Mouse (Mus musculus): ENCODE measurements at regions not wholly inside any gene's neighbourhood (a gene's known extent, or its start where the extent isn't known, plus 50 kb on each side); places are given as distances from the start of the nearest gene placed in this dataset.

DNA sequence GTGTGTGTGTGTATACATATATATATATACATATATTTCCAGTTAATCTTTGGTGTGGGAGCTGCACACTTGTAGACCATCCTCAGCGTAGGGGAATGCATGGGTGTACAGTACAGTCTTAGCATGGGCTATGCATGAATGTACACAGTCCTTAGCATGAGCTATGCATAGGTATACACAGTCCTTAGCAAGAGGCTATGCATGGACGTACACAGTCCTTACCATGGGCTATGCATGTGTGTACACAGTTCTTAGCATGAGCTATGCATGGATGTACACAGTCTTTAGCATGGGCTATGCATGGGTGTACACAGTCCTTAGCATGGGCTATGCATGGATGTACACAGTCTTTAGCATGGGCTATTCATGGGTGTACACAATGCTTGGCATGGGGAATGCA lies 70.5 kb downstream of the Rchy1 start:
- H3K4me2 ChIP-seq = no peak overlapping the region
- no peak overlapping the region for H3K4me3 ChIP-seq
- WGBS = 80% methylated on average over 2 of the region's 2 CpGs
- no peaks in the 10 kb centered on the region for H3K9me3 ChIP-seq (replicated peaks)
- no peaks in the 10 kb centered on the region for H3K27me3 ChIP-seq (replicated peaks)
- no peak overlapping the region for H3K27ac ChIP-seq (ENCODE audit: poor library complexity, severe bottlenecking)
- peaks cover 3% of the 10 kb centered on the region; the same call in 1 of the 2 replicates for H3K4me1 ChIP-seq (replicated peaks)
- no peak for ATAC-seq (ENCODE audit: insufficient number of reproducible peaks, low FRiP score)
- no peak overlapping the region for H3K9ac ChIP-seq
- H3K36me3 ChIP-seq = no peaks in the 10 kb centered on the region

DNA sequence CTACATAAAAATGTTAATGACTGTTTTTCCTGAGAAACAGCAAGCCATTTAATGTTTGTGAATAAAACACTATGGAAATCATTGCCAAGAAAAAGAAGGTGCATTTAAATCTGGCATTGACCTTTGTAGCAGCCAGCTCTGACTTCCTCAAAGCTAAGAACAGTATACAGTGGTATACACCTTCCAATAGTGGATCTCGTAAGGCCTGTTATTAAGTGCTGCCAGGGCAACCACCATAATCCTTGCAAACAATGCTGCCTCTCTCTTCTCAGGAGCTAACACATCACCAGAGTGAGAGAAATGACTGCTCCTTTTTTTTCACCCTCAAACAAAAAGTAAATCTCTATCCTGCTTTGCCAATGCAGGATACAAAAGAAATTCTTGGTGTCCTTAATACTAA lies 81.1 kb downstream of the Rchy1 start:
- Histone ChIP-seq H3K4me1 (replicated peaks) (no peaks in the 10 kb centered on the region), H3K36me3 (no peaks in the 10 kb centered on the region), H3K9ac (no peak overlapping the region), H3K4me2 (no peak overlapping the region), H3K27me3 (replicated peaks) (no peaks in the 10 kb centered on the region), H3K27ac (ENCODE audit: poor library complexity, severe bottlenecking) (no peak overlapping the region), H3K9me3 (replicated peaks) (peaks cover 8% of the 10 kb centered on the region), H3K4me3 (no peak overlapping the region)
- WGBS = 75% methylated on average over 1 of the region's 1 CpGs
- ATAC-seq (ENCODE audit: insufficient number of reproducible peaks, low FRiP score) = no peak

DNA sequence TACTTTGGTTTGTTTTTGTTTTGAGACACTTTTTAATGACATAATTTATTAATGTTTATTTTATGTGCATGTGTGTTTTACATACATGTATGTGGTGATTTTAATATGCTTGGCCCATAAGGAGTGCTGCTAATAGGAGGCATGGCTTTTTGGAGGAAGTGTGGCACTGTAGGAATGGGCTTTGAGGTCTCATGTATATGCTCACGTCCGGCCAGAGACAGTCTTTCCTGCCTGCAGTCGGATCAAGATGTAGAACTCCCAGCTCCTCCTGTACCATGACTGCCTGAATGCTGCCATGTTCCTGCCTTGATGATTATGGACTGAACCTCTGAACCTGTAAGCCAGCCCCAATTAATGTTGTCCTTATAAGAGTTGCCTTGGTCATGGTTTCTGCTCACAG lies 82.6 kb downstream of the Rchy1 start:
- Histone ChIP-seq H3K4me1 (replicated peaks) (no peaks in the 10 kb centered on the region), H3K4me2 (no peak overlapping the region), H3K9ac (no peak overlapping the region), H3K36me3 (no peaks in the 10 kb centered on the region), H3K9me3 (replicated peaks) (peaks cover 8% of the 10 kb centered on the region), H3K4me3 (no peak overlapping the region), H3K27me3 (replicated peaks) (no peaks in the 10 kb centered on the region), H3K27ac (ENCODE audit: poor library complexity, severe bottlenecking) (no peak overlapping the region)
- 87% methylated on average over 3 of the region's 3 CpGs for WGBS
- no peak for ATAC-seq (ENCODE audit: insufficient number of reproducible peaks, low FRiP score)

DNA sequence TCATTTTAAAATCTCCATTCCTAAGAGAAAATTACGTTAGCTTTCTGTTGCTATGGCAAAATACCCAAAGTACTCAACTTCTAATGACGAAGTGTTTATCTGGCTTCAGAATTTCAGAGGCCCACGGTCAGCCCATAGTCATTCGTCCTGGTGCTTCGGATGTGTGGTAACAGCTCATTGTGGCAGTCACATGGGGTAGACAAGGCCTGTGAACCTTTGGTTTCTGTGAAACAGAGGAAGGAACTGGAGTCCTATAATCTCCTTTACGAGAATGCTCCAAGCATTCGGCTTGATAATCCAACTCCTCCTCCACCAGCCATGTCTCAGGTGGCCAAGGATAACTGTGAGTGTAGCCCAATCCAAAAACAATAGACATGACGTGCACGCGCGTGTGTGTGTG lies 84.2 kb downstream of the Rchy1 start:
- WGBS = 78% methylated on average over 11 of the region's 11 CpGs
- Histone ChIP-seq H3K9ac (no peak overlapping the region), H3K4me2 (no peak overlapping the region), H3K4me3 (no peak overlapping the region), H3K9me3 (replicated peaks) (peaks cover 8% of the 10 kb centered on the region), H3K27me3 (replicated peaks) (no peaks in the 10 kb centered on the region), H3K27ac (ENCODE audit: poor library complexity, severe bottlenecking) (no peak overlapping the region), H3K36me3 (no peaks in the 10 kb centered on the region), H3K4me1 (replicated peaks) (no peaks in the 10 kb centered on the region)
- ATAC-seq (ENCODE audit: insufficient number of reproducible peaks, low FRiP score) = no peak

DNA sequence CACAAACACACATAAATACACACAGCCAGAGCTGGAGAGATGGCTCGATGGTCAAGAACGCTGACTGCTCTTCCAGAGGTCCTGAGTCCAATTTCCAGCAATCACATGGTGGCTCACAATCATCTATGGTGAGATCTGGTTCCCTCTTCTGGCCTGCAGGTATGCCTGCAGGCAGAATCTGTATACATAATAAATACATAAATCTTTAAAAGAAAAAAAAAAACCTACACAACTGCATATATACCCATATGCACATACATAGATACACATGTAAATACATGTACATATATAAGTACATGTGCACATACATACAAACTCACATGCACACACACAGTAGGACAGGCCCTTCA lies 86.2 kb downstream of the Rchy1 start:
- Histone ChIP-seq H3K27me3 (replicated peaks) (no peaks in the 10 kb centered on the region), H3K4me3 (no peak overlapping the region), H3K9me3 (replicated peaks) (no peaks in the 10 kb centered on the region), H3K4me1 (replicated peaks) (no peaks in the 10 kb centered on the region), H3K4me2 (no peak overlapping the region), H3K36me3 (no peaks in the 10 kb centered on the region), H3K9ac (no peak overlapping the region), H3K27ac (ENCODE audit: poor library complexity, severe bottlenecking) (no peak overlapping the region)
- ATAC-seq (ENCODE audit: insufficient number of reproducible peaks, low FRiP score) = no peak
- WGBS = 84% methylated on average over 2 of the region's 2 CpGs

DNA sequence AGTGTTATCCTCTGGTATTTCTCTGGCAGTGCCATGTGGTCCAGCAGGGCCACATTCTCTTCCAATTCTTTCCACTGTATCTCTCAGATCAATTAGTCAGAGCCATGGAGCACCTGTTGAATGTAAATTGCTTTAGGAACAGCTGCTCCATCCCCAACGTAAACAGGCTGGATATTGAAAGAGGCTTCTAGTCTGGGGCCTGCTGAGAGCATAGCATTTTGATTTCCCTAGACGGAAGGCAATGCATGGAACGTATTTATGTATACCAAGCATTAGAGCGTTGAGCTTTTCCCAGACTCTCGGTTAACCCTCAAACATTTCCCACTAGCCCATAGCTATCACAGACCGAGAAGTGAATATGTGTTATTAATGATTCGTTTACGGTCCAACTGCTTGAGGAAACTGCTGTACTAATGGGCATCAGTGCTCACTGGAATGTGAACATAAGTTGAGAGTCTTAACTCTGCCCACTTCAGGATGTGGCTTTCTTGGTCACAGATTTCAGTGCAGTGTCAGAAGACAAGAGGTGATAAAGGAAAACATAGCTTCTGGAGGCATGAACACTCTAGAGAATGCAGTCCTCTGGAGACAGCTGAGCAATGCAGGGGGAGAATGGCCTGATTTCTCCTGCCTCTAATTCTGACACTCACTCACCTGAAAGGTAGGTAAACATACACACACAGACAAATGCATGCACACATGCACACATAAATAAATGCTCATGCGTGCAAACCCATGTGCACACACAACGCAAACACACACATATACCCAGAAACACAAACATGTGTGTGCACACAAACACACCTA lies 86.8 kb downstream of the Rchy1 start:
- Histone ChIP-seq H3K4me2 (no peak overlapping the region), H3K9ac (no peak overlapping the region), H3K27ac (ENCODE audit: poor library complexity, severe bottlenecking) (no peak overlapping the region), H3K4me1 (replicated peaks) (no peaks in the 10 kb centered on the region), H3K27me3 (replicated peaks) (no peaks in the 10 kb centered on the region), H3K4me3 (no peak overlapping the region), H3K9me3 (replicated peaks) (no peaks in the 10 kb centered on the region), H3K36me3 (no peaks in the 10 kb centered on the region)
- ATAC-seq (ENCODE audit: insufficient number of reproducible peaks, low FRiP score) = no peak
- 83% methylated on average over 10 of the region's 10 CpGs for WGBS

DNA sequence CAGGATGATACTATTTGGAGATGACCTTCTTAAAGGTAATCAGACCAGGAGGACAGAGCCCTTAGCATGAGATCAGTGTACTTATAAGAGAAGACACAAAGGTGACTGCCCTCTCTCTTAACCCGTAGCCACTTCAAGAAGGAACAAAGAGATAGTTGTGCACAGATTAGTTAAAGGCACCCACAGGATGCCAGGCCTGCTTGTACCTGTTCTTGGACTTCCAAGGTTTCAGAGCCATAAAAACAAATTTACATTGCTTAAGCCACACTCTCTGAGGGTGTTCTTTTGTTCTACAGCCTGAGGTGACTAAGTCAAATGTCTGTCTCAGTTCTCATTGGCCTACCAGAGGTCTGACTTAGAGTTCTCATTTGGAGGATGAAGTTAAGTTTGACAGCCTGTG lies 90.1 kb downstream of the Rchy1 start:
- ATAC-seq (ENCODE audit: insufficient number of reproducible peaks, low FRiP score) = no peak
- 71% methylated on average over 1 of the region's 1 CpGs for WGBS

DNA sequence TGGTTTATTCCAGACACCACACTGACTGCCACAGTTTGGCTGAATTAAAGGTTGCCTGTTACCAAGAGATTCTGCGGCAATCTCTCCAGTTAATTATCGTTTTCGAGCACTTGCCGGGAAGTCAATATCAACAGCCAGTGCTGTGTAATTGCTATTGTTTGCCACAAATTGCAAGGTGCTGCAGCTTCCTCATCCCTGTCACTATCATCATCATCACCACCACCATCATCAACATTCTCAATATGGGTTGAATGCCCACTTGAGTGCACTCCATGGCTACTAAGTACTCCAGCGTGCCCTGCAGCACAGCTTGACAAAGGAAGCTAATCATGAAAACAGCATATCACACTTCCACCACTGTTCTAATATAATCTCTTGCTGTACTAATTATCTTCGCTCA lies 93.1 kb downstream of the Rchy1 start:
- Histone ChIP-seq H3K4me2 (no peak overlapping the region), H3K4me3 (no peak overlapping the region), H3K9me3 (replicated peaks) (no peaks in the 10 kb centered on the region), H3K27me3 (replicated peaks) (no peaks in the 10 kb centered on the region), H3K4me1 (replicated peaks) (0 out of 2 replicates have a peak, but pooled peaks cover 4% of the 10 kb centered on the region), H3K36me3 (no peaks in the 10 kb centered on the region), H3K9ac (no peak overlapping the region), H3K27ac (ENCODE audit: poor library complexity, severe bottlenecking) (no peak overlapping the region)
- WGBS = 87% methylated on average over 6 of the region's 6 CpGs
- no peak for ATAC-seq (ENCODE audit: insufficient number of reproducible peaks, low FRiP score)

More for the DNA sequence above, 90.1 kb downstream of the Rchy1 start:
- no peak overlapping the region for H3K27ac ChIP-seq (ENCODE audit: poor library complexity, severe bottlenecking)
- no peak overlapping the region for H3K4me3 ChIP-seq
- no peaks in the 10 kb centered on the region for H3K36me3 ChIP-seq
- H3K4me2 ChIP-seq = no peak overlapping the region
- H3K9ac ChIP-seq = no peak overlapping the region
- no peaks in the 10 kb centered on the region for H3K4me1 ChIP-seq (replicated peaks)
- H3K27me3 ChIP-seq (replicated peaks) = no peaks in the 10 kb centered on the region
- H3K9me3 ChIP-seq (replicated peaks) = no peaks in the 10 kb centered on the region

DNA sequence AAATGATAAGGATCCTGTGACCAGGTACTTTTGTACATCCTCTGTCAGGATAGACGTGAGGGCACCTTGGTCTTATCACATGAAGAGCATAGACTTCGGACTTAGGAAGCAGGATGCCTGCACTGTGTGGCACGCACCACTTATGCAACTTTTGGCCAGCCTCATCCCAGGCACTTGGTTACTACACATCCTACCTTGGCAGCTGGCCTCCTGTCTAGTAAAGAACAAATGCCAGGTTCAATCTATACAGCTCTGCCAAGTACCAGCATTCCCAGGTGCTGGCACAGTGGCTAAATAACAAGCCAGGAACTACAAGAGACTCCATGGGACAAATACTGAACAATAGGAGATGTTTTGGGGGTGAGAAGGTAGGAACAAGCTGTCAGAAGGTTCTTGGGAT lies 96.7 kb downstream of the Rchy1 start:
- H3K4me1 ChIP-seq (replicated peaks) = 0 out of 2 replicates have a peak, but pooled peaks cover 4% of the 10 kb centered on the region
- no peak overlapping the region for H3K9ac ChIP-seq
- no peak overlapping the region for H3K27ac ChIP-seq (ENCODE audit: poor library complexity, severe bottlenecking)
- H3K9me3 ChIP-seq (replicated peaks) = peaks cover 10% of the 10 kb centered on the region
- no peak for ATAC-seq (ENCODE audit: insufficient number of reproducible peaks, low FRiP score)
- H3K27me3 ChIP-seq (replicated peaks) = no peaks in the 10 kb centered on the region
- WGBS = 70% methylated on average over 3 of the region's 3 CpGs
- H3K36me3 ChIP-seq = no peaks in the 10 kb centered on the region
- H3K4me2 ChIP-seq = no peak overlapping the region
- no peak overlapping the region for H3K4me3 ChIP-seq

DNA sequence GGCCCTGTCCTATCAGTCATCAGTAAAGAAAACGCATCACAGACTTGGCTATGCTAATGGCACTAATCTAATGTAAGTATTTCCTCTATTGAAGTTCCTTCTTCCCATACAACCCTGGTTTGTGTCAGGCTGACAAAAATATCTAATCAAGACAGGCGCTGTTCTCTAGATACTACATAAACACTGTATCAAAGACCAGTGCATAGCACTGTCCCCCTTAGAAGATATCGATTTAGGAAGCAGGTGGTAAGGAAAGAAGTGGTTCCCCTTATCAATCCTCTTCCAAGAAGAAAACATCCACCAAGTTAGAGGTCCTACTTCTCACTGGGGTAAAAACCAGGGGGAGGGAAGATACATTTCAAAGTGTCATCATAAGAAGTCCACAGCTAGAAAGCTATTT lies 97.5 kb downstream of the Rchy1 start:
- Histone ChIP-seq H3K4me2 (no peak overlapping the region), H3K27ac (ENCODE audit: poor library complexity, severe bottlenecking) (no peak overlapping the region), H3K4me3 (no peak overlapping the region), H3K27me3 (replicated peaks) (no peaks in the 10 kb centered on the region), H3K36me3 (no peaks in the 10 kb centered on the region), H3K9ac (no peak overlapping the region), H3K4me1 (replicated peaks) (0 out of 2 replicates have a peak, but pooled peaks cover 4% of the 10 kb centered on the region), H3K9me3 (replicated peaks) (peaks cover 10% of the 10 kb centered on the region)
- no peak for ATAC-seq (ENCODE audit: insufficient number of reproducible peaks, low FRiP score)
- WGBS = 15% methylated on average over 3 of the region's 3 CpGs

DNA sequence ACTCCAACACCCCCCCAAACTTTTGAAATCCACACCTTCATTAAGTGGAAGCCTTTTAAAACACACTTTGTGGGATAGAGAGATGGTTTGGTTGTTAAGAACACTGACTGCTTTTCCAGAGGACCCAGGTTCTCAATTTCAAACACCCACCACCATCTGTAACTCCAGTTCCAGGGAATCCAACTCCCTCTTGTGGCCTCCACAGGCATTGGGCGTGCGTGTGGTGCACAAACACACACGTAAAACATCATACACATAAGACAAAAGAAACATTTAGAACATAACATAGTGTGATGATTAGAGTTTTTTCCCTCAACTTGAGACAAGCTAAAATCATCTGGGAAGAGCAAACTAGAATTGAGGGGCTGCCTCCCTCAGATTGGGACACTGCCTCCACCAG lies 100.0 kb downstream of the Rchy1 start:
- no peak overlapping the region for H3K27ac ChIP-seq (ENCODE audit: poor library complexity, severe bottlenecking)
- 93% methylated on average over 3 of the region's 3 CpGs for WGBS
- H3K9me3 ChIP-seq (replicated peaks) = peaks cover 10% of the 10 kb centered on the region
- no peak overlapping the region for H3K4me2 ChIP-seq
- H3K36me3 ChIP-seq = no peaks in the 10 kb centered on the region
- H3K4me1 ChIP-seq (replicated peaks) = 0 out of 2 replicates have a peak, but pooled peaks cover 4% of the 10 kb centered on the region
- no peak for ATAC-seq (ENCODE audit: insufficient number of reproducible peaks, low FRiP score)
- H3K27me3 ChIP-seq (replicated peaks) = no peaks in the 10 kb centered on the region
- H3K9ac ChIP-seq = no peak overlapping the region
- no peak overlapping the region for H3K4me3 ChIP-seq

DNA sequence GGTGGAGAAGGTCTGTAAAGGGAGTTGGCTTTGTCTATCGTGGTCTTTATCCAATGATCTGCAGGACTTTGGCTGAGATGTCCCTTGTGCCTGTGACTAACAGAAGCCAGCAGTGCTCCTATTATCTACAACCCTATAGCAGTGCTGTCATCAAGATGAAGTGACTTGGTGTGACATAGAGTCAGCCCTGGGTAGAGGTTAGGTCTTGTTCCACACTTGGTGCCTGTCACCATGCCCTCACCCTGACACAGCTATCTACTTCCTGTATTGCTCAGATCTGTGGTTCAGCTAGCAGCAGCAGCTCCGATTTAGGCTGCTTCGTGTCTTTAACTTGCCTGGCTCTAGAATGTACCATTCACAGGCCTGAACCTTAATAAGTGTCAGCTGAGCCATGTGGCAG lies 100.6 kb downstream of the Rchy1 start:
- Histone ChIP-seq H3K36me3 (no peaks in the 10 kb centered on the region), H3K4me1 (replicated peaks) (0 out of 2 replicates have a peak, but pooled peaks cover 4% of the 10 kb centered on the region), H3K9ac (no peak overlapping the region), H3K27me3 (replicated peaks) (no peaks in the 10 kb centered on the region), H3K27ac (ENCODE audit: poor library complexity, severe bottlenecking) (no peak overlapping the region), H3K4me2 (no peak overlapping the region), H3K9me3 (replicated peaks) (peaks cover 10% of the 10 kb centered on the region), H3K4me3 (no peak overlapping the region)
- ATAC-seq (ENCODE audit: insufficient number of reproducible peaks, low FRiP score) = no peak
- WGBS = 42% methylated on average over 3 of the region's 3 CpGs
